Mouse (Mus musculus): ENCODE data around the gene Ppp1r14d.

DNA sequence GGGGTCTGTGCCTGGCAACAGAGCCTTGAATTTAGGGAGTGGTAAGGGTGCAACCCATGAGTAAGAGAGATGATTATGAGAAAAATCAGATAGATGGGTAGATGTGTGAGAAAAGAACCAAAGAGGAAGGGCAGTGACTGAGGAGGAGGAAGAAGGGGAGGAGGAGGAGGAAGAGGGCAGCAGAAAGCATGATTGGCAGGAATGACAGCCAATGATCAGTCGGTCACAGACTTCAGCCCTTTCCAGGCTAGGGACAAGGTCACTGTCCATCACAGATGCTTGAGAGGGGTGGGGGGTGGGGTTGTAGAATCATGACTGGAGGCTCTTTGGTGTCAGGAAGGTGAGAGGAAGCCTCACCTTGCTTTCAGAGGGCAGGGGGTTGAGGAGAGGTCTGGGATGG is 30.8 kb upstream of the Ppp1r14d start:
- TF ChIP-seq MAX (IDR thresholded peaks at IDR 0.05; ENCODE audit: low read depth) (no peak), MYOG (IDR thresholded peaks at IDR 0.05; ENCODE audit: control insufficient read depth in 1 of 3, insufficient read depth in 1 of 3, insufficient read length in 2 of 3, low read depth in 2 of 3) (no peak), SRF (IDR thresholded peaks at IDR 0.05; ENCODE audit: control insufficient read depth, insufficient read length, low read depth) (no peak), POLR2AphosphoS2 (IDR thresholded peaks at IDR 0.05; ENCODE audit: insufficient read length, low read depth) (no peak)
